Comparison of ENCODE assay signal across 8 mouse cellular contexts in genomic region chr6:83166243-83166630, GRCm38 (mm10). TPM values are rescaled to one million over a fixed set of nuclear protein-coding genes. Genes with fewer than 3 reads are reported as not detected.
A peak's percentile ranks its signal among the peaks of the same experiment; 100 is the strongest.
DNase-seq lines count a peak whose midpoint lies in the region; ATAC-seq lines count a peak whose summit lies in the region.

No protein-coding gene starts in this region.

- no peak for DNase-seq in neural tube, embryonic 11.5 days (ENCODE audit: low spot score)
- DNase-seq in neural tube, embryonic 10.5 days (ENCODE audit: extremely low spot score, low spot score), result no peak
- DNase-seq in brain, adult 2 months (ENCODE audit: low read depth, low spot score), result peak; percentile 45
- DNase-seq in cerebellum, postnatal 4 days (ENCODE audit: low spot score in 2 of 2), result no peak
- DNase-seq in spleen, adult 12 weeks (ENCODE audit: low spot score), result no peak
- no peak for DNase-seq in layer of hippocampus, adult 9-10 months (ENCODE audit: low spot score)

- no peak; the same call in 1 of the 2 replicates for ATAC-seq in neural tube, embryonic 11.5 days (ENCODE audit: insufficient read depth, low FRiP score, low TSS enrichment)
- ATAC-seq in hindbrain, embryonic 16.5 days, result no peak; the same call in 1 of the 2 replicates
- no peak for ATAC-seq in midbrain, embryonic 13.5 days

- WGBS in neural tube, embryonic 11.5 days, result under 1% methylated on average over 12 of the region's 12 CpGs
- WGBS in hindbrain, embryonic 16.5 days, result 0% methylated on average over 12 of the region's 12 CpGs
- 0% methylated on average over 12 of the region's 12 CpGs for WGBS in midbrain, embryonic 13.5 days

- H3K27me3 ChIP-seq in neural tube, embryonic 11.5 days (ENCODE audit: control insufficient read depth, insufficient read depth, low read length), result peaks cover 15% of the 10 kb centered on the region
- peaks cover 17% of the 10 kb centered on the region for H3K27me3 ChIP-seq in hindbrain, embryonic 16.5 days (replicated peaks; ENCODE audit: control insufficient read depth, insufficient read depth, low read length)
- peaks cover 28% of the 10 kb centered on the region for H3K27me3 ChIP-seq in midbrain, embryonic 13.5 days

- no peaks in the 10 kb centered on the region for H3K9me3 ChIP-seq in neural tube, embryonic 11.5 days (ENCODE audit: control insufficient read depth, low read length)
- no peaks in the 10 kb centered on the region for H3K9me3 ChIP-seq in hindbrain, embryonic 16.5 days (ENCODE audit: control insufficient read depth, low read length)
- no peaks in the 10 kb centered on the region for H3K9me3 ChIP-seq in midbrain, embryonic 13.5 days

- peaks cover 12% of the 10 kb centered on the region; the same call in 1 of the 2 replicates for H3K4me1 ChIP-seq in neural tube, embryonic 11.5 days (ENCODE audit: control insufficient read depth, insufficient read depth, low read length)
- peaks cover 45% of the 10 kb centered on the region for H3K4me1 ChIP-seq in hindbrain, embryonic 16.5 days (ENCODE audit: control insufficient read depth, insufficient read depth, low read depth, low read length)
- peaks cover 67% of the 10 kb centered on the region for H3K4me1 ChIP-seq in midbrain, embryonic 13.5 days (replicated peaks)

- H3K4me2 ChIP-seq in neural tube, embryonic 11.5 days (ENCODE audit: low read depth), result peak overlapping the region; percentile 87
- peak overlapping the region; percentile 75 for H3K4me2 ChIP-seq in hindbrain, embryonic 16.5 days (ENCODE audit: low read length)
- H3K4me2 ChIP-seq in midbrain, embryonic 13.5 days (replicated peaks), result peak overlapping the region; percentile 79

- peak overlapping the region; percentile 72; the same call in 1 of the 2 replicates for H3K27ac ChIP-seq in neural tube, embryonic 11.5 days (ENCODE audit: low read depth, low read length)
- peak overlapping the region; percentile 96 for H3K27ac ChIP-seq in hindbrain, embryonic 16.5 days (ENCODE audit: low read depth, low read length)
- H3K27ac ChIP-seq in midbrain, embryonic 13.5 days, result peak overlapping the region; percentile 89

- H3K4me3 ChIP-seq in neural tube, embryonic 11.5 days (ENCODE audit: low read depth, low read length), result peak overlapping the region; percentile 87
- H3K4me3 ChIP-seq in hindbrain, embryonic 16.5 days (ENCODE audit: low read length), result peak overlapping the region; percentile 88
- peak overlapping the region; percentile 83 for H3K4me3 ChIP-seq in midbrain, embryonic 13.5 days (replicated peaks)

- no peaks in the 10 kb centered on the region for H3K36me3 ChIP-seq in neural tube, embryonic 11.5 days (ENCODE audit: control insufficient read depth, insufficient read depth, low read length)
- no peaks in the 10 kb centered on the region for H3K36me3 ChIP-seq in hindbrain, embryonic 16.5 days (ENCODE audit: control insufficient read depth, insufficient read depth, low read length)
- H3K36me3 ChIP-seq in midbrain, embryonic 13.5 days, result 0 out of 2 replicates have a peak, but pooled peaks cover 3% of the 10 kb centered on the region

- peak overlapping the region; percentile 82 for H3K9ac ChIP-seq in neural tube, embryonic 11.5 days (ENCODE audit: low read length)
- H3K9ac ChIP-seq in hindbrain, embryonic 16.5 days (ENCODE audit: low read depth, low read length), result peak overlapping the region; percentile 94
- peak overlapping the region; percentile 92 for H3K9ac ChIP-seq in midbrain, embryonic 13.5 days (replicated peaks)

RNA-seq across cellular contexts. Expression of gene Dctn1, which starts 0.5 kb away (rescaled TPM):
- polyA plus RNA-seq in neural tube, embryonic 11.5 days (2014; fragmentation: Nextera tagmentation; extraction: Ambion mirVana), result 114 and 125 TPM in 2 replicates
- 155 and 167 TPM in 2 replicates for polyA plus RNA-seq in hindbrain, embryonic 16.5 days (2015; fragmentation: Nextera tagmentation; extraction: Ambion mirVana)
- polyA plus RNA-seq in midbrain, embryonic 13.5 days (2015; fragmentation: Nextera tagmentation; extraction: Ambion mirVana), result 127 and 140 TPM in 2 replicates

RNA-seq across cellular contexts. Expression of gene 1700003E16Rik, which starts 10.0 kb away (rescaled TPM):
- 1.4 and 1.5 TPM in 2 replicates for polyA plus RNA-seq in neural tube, embryonic 11.5 days (2014; fragmentation: Nextera tagmentation; extraction: Ambion mirVana)
- 11.0 and 12.9 TPM in 2 replicates for polyA plus RNA-seq in hindbrain, embryonic 16.5 days (2015; fragmentation: Nextera tagmentation; extraction: Ambion mirVana)
- polyA plus RNA-seq in midbrain, embryonic 13.5 days (2015; fragmentation: Nextera tagmentation; extraction: Ambion mirVana), result 3.0 and 3.3 TPM in 2 replicates

RNA-seq across cellular contexts. Expression of gene Wdr54, which starts 10.0 kb away (rescaled TPM):
- polyA plus RNA-seq in neural tube, embryonic 11.5 days (2014; fragmentation: Nextera tagmentation; extraction: Ambion mirVana), result 12.2 and 14.5 TPM in 2 replicates
- 19.3 and 21.1 TPM in 2 replicates for polyA plus RNA-seq in hindbrain, embryonic 16.5 days (2015; fragmentation: Nextera tagmentation; extraction: Ambion mirVana)
- polyA plus RNA-seq in midbrain, embryonic 13.5 days (2015; fragmentation: Nextera tagmentation; extraction: Ambion mirVana), result 16.1 and 19.2 TPM in 2 replicates

RNA-seq across cellular contexts. Expression of gene Rtkn, which starts 31.0 kb away (rescaled TPM):
- 20.6 and 22.1 TPM in 2 replicates for polyA plus RNA-seq in neural tube, embryonic 11.5 days (2014; fragmentation: Nextera tagmentation; extraction: Ambion mirVana)
- 18.9 and 20.3 TPM in 2 replicates for polyA plus RNA-seq in hindbrain, embryonic 16.5 days (2015; fragmentation: Nextera tagmentation; extraction: Ambion mirVana)
- 16.5 and 18.8 TPM in 2 replicates for polyA plus RNA-seq in midbrain, embryonic 13.5 days (2015; fragmentation: Nextera tagmentation; extraction: Ambion mirVana)

RNA-seq across cellular contexts. Expression of gene Ino80b, which starts 41.0 kb away (rescaled TPM):
- polyA plus RNA-seq in neural tube, embryonic 11.5 days (2014; fragmentation: Nextera tagmentation; extraction: Ambion mirVana), result 19.8 and 23.4 TPM in 2 replicates
- 13.5 and 14.7 TPM in 2 replicates for polyA plus RNA-seq in hindbrain, embryonic 16.5 days (2015; fragmentation: Nextera tagmentation; extraction: Ambion mirVana)
- polyA plus RNA-seq in midbrain, embryonic 13.5 days (2015; fragmentation: Nextera tagmentation; extraction: Ambion mirVana), result 12.1 and 14.9 TPM in 2 replicates
